Comparison of ENCODE assay signal across 12 mouse cellular contexts in the genomic region with DNA sequence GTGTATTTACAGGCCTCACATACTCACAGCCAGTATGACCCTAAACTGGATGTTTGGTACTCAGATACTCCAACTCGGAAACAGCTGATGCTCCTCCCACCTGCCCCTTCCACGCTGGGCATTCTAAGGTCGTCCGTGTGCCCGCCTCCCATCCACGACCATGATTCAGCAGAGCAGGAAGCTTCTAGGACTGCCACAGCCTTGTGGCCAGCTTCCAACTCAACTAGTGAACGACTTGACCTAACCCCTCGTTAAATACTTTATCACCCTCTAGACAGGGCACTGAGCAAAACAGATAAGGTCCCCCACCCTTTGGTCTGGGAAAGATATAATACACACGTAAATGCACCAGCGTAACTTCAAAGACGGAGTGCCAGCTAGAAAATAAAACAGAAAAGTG. TPM values are rescaled to one million over a fixed set of nuclear protein-coding genes. Genes with fewer than 3 reads are reported as not detected.
DNase-seq lines count a peak whose midpoint lies in the region; ATAC-seq and TF ChIP-seq lines count a peak whose summit lies in the region.
"Had no signal": no experiment of that assay in that cellular context is flagged by ENCODE, and none has a peak within 500 bp of the region (broad histone marks: within the 10 kb centered on the region; RNA-seq: fewer than 3 reads in every experiment).

No protein-coding gene starts in this region.

- TF ChIP-seq CTCF in lung, embryonic 14.5 days (IDR thresholded peaks at IDR 0.05; ENCODE audit: low read depth): no peak

- H3K4me1 ChIP-seq in lung, embryonic 14.5 days (ENCODE audit: insufficient read depth): no peaks in the 10 kb centered on the region
- 0 out of 2 replicates have a peak, but pooled peaks cover 3% of the 10 kb centered on the region for H3K4me1 ChIP-seq in hindbrain, embryonic 13.5 days (replicated peaks)
- H3K4me1 ChIP-seq in forebrain, embryonic 13.5 days: no peaks in the 10 kb centered on the region
- H3K4me1 ChIP-seq: forebrain, embryonic 10.5 days had no signal

- H3K9me3 ChIP-seq in lung, embryonic 14.5 days (ENCODE audit: low read depth, low read length): no peaks in the 10 kb centered on the region
- no peaks in the 10 kb centered on the region for H3K9me3 ChIP-seq in hindbrain, embryonic 13.5 days
- H3K9me3 ChIP-seq in forebrain, embryonic 13.5 days (replicated peaks): no peaks in the 10 kb centered on the region
- H3K9me3 ChIP-seq: forebrain, embryonic 10.5 days; neural tube, embryonic 15.5 days had no signal

- no peak overlapping the region for H3K27ac ChIP-seq in lung, embryonic 14.5 days (ENCODE audit: low read depth)
- H3K27ac ChIP-seq in hindbrain, embryonic 13.5 days: no peak overlapping the region
- no peak overlapping the region for H3K27ac ChIP-seq in forebrain, embryonic 13.5 days
- H3K27ac ChIP-seq: forebrain, embryonic 10.5 days; neural tube, embryonic 15.5 days had no signal

- H3K36me3 ChIP-seq in lung, embryonic 14.5 days (ENCODE audit: insufficient read depth): peaks cover 7% of the 10 kb centered on the region; the same call in 1 of the 2 replicates
- peaks cover 3% of the 10 kb centered on the region for H3K36me3 ChIP-seq in hindbrain, embryonic 13.5 days
- peaks cover 37% of the 10 kb centered on the region for H3K36me3 ChIP-seq in forebrain, embryonic 13.5 days (ENCODE audit: poor library complexity, severe bottlenecking)
- H3K36me3 ChIP-seq: neural tube, embryonic 15.5 days had no signal

- H3K27me3 ChIP-seq in lung, embryonic 14.5 days (ENCODE audit: insufficient read depth, low read length): no peaks in the 10 kb centered on the region
- H3K27me3 ChIP-seq in hindbrain, embryonic 13.5 days: no peaks in the 10 kb centered on the region
- H3K27me3 ChIP-seq in forebrain, embryonic 13.5 days: no peaks in the 10 kb centered on the region
- H3K27me3 ChIP-seq: neural tube, embryonic 15.5 days had no signal

- no peak for DNase-seq in lung, embryonic 14.5 days
- no peak for DNase-seq in lung, postnatal 4 days
- peak; percentile 31 for DNase-seq in c-Kit-positive CD71-negative TER-119-negative erythroid progenitor cells, embryonic 14.5 days (ENCODE audit: low read depth)
- DNase-seq in kidney, postnatal 25 days: peak; percentile 39 to 62
- peak; percentile 70 to 77 for DNase-seq in spleen, postnatal 4 days (ENCODE audit: low spot score in 2 of 2)
- no peak for DNase-seq in cerebellum, postnatal 10 days
- DNase-seq: cerebellum, adult 9-10 months; thymus, adult 2 months had no signal

- WGBS in lung, embryonic 14.5 days: 52% methylated on average over 11 of the region's 11 CpGs
- 83% methylated on average over 11 of the region's 11 CpGs for WGBS in hindbrain, embryonic 13.5 days
- WGBS in forebrain, embryonic 13.5 days: 74% methylated on average over 11 of the region's 11 CpGs

- no peak overlapping the region for H3K9ac ChIP-seq in lung, embryonic 14.5 days
- no peak overlapping the region for H3K9ac ChIP-seq in hindbrain, embryonic 13.5 days
- H3K9ac ChIP-seq in forebrain, embryonic 13.5 days: no peak overlapping the region
- H3K9ac ChIP-seq: neural tube, embryonic 15.5 days had no signal

- ATAC-seq in lung, embryonic 14.5 days (ENCODE audit: insufficient read depth): peak; percentile 60
- no peak for ATAC-seq in hindbrain, embryonic 13.5 days (ENCODE audit: low FRiP score)
- ATAC-seq in forebrain, embryonic 13.5 days: no peak

- H3K4me2 ChIP-seq in lung, embryonic 14.5 days: no peak overlapping the region
- no peak overlapping the region for H3K4me2 ChIP-seq in hindbrain, embryonic 13.5 days
- H3K4me2 ChIP-seq in forebrain, embryonic 13.5 days: no peak overlapping the region
- H3K4me2 ChIP-seq: neural tube, embryonic 15.5 days had no signal

- H3K4me3 ChIP-seq in lung, embryonic 14.5 days (ENCODE audit: low read depth, low read length): no peak overlapping the region
- no peak overlapping the region for H3K4me3 ChIP-seq in hindbrain, embryonic 13.5 days
- no peak overlapping the region for H3K4me3 ChIP-seq in forebrain, embryonic 13.5 days
- H3K4me3 ChIP-seq: forebrain, embryonic 10.5 days; neural tube, embryonic 15.5 days had no signal

RNA-seq across cellular contexts. Expression of a gene that starts 35.0 kb away (rescaled TPM):
- polyA plus RNA-seq in lung, embryonic 14.5 days (2014; fragmentation: Nextera tagmentation; extraction: Ambion mirVana): 9.1 and 12.1 TPM in 2 replicates
- polyA plus RNA-seq in hindbrain, embryonic 13.5 days (2015; fragmentation: Nextera tagmentation; extraction: Ambion mirVana): 6.8 and 7.0 TPM in 2 replicates
- 11.9 and 12.5 TPM in 2 replicates for polyA plus RNA-seq in forebrain, embryonic 13.5 days (2015; fragmentation: Nextera tagmentation; extraction: Ambion mirVana)

Comparison
In these comparisons a context has a peak if more than half of its experiments do, and no peak if none do; other contexts are left out.
1. DNase-seq: peak in c-Kit-positive CD71-negative TER-119-negative erythroid progenitor cells, embryonic 14.5 days (single experiment), kidney, postnatal 25 days (2 of 2) and spleen, postnatal 4 days (2 of 2); none in lung, embryonic 14.5 days (single experiment), lung, postnatal 4 days (0 of 2) and cerebellum, postnatal 10 days (0 of 2).